Mouse (Mus musculus) hindlimb bud, embryonic 11.5 days (tissue): ENCODE data around the gene Slc25a41.
A peak's percentile ranks its signal among the peaks of the same experiment; 100 is the strongest.

Experiments
- DNase-seq: peaks from one replicate; pipeline ENCODE4 v3.0.0-alpha.2; 2012; ENCODE audit warnings: low read depth, low spot score; ENCODE audit errors: extremely low spot score

The Slc25a41 gene

GRCm38 (mm10) chr17:56996506-56996905 is 44.9 kb downstream of the Slc25a41 start:
- no peak for DNase-seq

- DNase-seq = no peak
These were observed 46.4 kb downstream of the Slc25a41 start for GRCm38 (mm10) chr17:56995046-56995445.

- DNase-seq = no peak
These were observed 50.5 kb downstream of the Slc25a41 start for GRCm38 (mm10) chr17:56990966-56991365.

- DNase-seq = peak; percentile 87
These were observed 51.2 kb downstream of the Slc25a41 start, which contains the start of gene Clpp for GRCm38 (mm10) chr17:56990115-56990746. Gene Clpp (plus strand): TSS chr17:56990305.

GRCm38 (mm10) chr17:56989467-56990114 is 51.9 kb downstream of the Slc25a41 start:
- DNase-seq = peak; percentile 71

GRCm38 (mm10) chr17:56988921-56989430 is 52.5 kb downstream of the Slc25a41 start:
- no peak for DNase-seq

- no peak for DNase-seq
These were observed 53.0 kb downstream of the Slc25a41 start for GRCm38 (mm10) chr17:56988441-56988840.

GRCm38 (mm10) chr17:56986105-56986805 is 55.2 kb downstream of the Slc25a41 start:
- no peak for DNase-seq

GRCm38 (mm10) chr17:56985656-56986055 is 55.8 kb downstream of the Slc25a41 start:
- DNase-seq = no peak

GRCm38 (mm10) chr17:56984886-56985285 is 56.6 kb downstream of the Slc25a41 start:
- no peak for DNase-seq
